Mouse (Mus musculus) liver, embryonic 16.5 days (tissue): ENCODE measurements around the gene Magea8. TPM values are rescaled to one million over a fixed set of nuclear protein-coding genes. Genes with fewer than 3 reads are reported as not detected.
"Not testable (repeated sequence)": the region's sequence is repeated elsewhere in the genome, so short reads cannot be mapped to it uniquely, and the experiment has no call there.

Experiments used
- ATAC-seq: fragments of 200-750 bp; cut with Nextera tagmentation; 2 replicates; pipeline ENCODE4 v1.8.0; 2017; ENCODE audit warnings: low read depth, mild to moderate bottlenecking, moderate number of reproducible peaks, moderate library complexity
- H3K27ac ChIP-seq: fragments of 300-500 bp; sonication (generic); 2 replicates; pipeline ENCODE4 v1.5.1; 2014; ENCODE audit warnings: mild to moderate bottlenecking, low read length
- H3K27me3 ChIP-seq: fragments of 300-500 bp; sonication (generic); 2 replicates; pipeline ENCODE4 v1.6.1; 2014; ENCODE audit warnings: low read depth, low read length, mixed read lengths; ENCODE audit not compliant: control insufficient read depth, insufficient read depth
- H3K36me3 ChIP-seq: fragments of 300-500 bp; sonication (generic); 2 replicates; pipeline ENCODE4 v1.6.1; 2014; ENCODE audit warnings: mild to moderate bottlenecking; ENCODE audit not compliant: control insufficient read depth, insufficient read depth
- H3K4me1 ChIP-seq: fragments of 300-500 bp; sonication (generic); 2 replicates; pipeline ENCODE4 v1.6.1; 2014; ENCODE audit warnings: low read depth, low read length, mixed read lengths; ENCODE audit not compliant: control insufficient read depth
- H3K4me2 ChIP-seq: fragments of 300-500 bp; sonication (generic); 2 replicates; pipeline ENCODE4 v1.6.1; 2014; ENCODE audit warnings: low read depth, low read length, mixed read lengths
- H3K4me3 ChIP-seq: fragments of 300-500 bp; sonication (generic); 2 replicates; pipeline ENCODE4 v1.5.1; 2014; ENCODE audit warnings: low read depth, mild to moderate bottlenecking, low read length
- H3K9ac ChIP-seq: fragments of 300-500 bp; sonication (generic); 2 replicates; pipeline ENCODE4 v1.6.1; 2014; ENCODE audit warnings: low read depth, low read length
- H3K9me3 ChIP-seq: fragments of 300-500 bp; sonication (generic); replicated peaks from 2 replicates; pipeline ENCODE4 v1.6.1; 2016; ENCODE audit warnings: low read length; ENCODE audit not compliant: control insufficient read depth
- WGBS: fragments of 180-500 bp; shearing (Covaris S2); extraction: QIAGEN DNeasy Blood & Tissue Kit; methylation state at CpG from one replicate; pipeline ENCODE4 v1.1.7; 2014; ENCODE audit not compliant: insufficient replicate concordance; 5-methylcytosine and 5-hydroxymethylcytosine counted together
- polyA plus RNA-seq: library from polyadenylated mRNA; unstranded; fragments of >200 nt; fragmentation: Nextera tagmentation; extraction: Ambion mirVana; gene quantifications from 2 replicates; pipeline ENCODE4 v1.2.1, GENCODE M21; 2015

Gene Magea8
- not detected in 2 replicates for polyA plus RNA-seq

GRCm38 (mm10) chrX:154995750-154996149 lies at the start of gene Magea8:
Gene Magea8 (minus strand): TSS chrX:154995850.
- H3K9me3 ChIP-seq, H3K27ac ChIP-seq, H3K4me3 ChIP-seq, ATAC-seq, H3K27me3 ChIP-seq, H3K36me3 ChIP-seq, H3K9ac ChIP-seq, H3K4me2 ChIP-seq, H3K4me1 ChIP-seq: not testable (repeated sequence)
- WGBS, result 74% methylated on average over 9 of the region's 11 CpGs

- not testable (repeated sequence) for H3K9ac ChIP-seq, H3K27ac ChIP-seq, H3K9me3 ChIP-seq, H3K27me3 ChIP-seq, H3K4me2 ChIP-seq, ATAC-seq, H3K4me3 ChIP-seq, H3K4me1 ChIP-seq, H3K36me3 ChIP-seq
- 10% methylated on average over 1 of the region's 1 CpGs for WGBS
These were observed 46.2 kb downstream of the Magea8 start, which contains the start of gene Magea3 for GRCm38 (mm10) chrX:154949405-154949804. Gene Magea3 (minus strand): TSS chrX:154949505.

DNA sequence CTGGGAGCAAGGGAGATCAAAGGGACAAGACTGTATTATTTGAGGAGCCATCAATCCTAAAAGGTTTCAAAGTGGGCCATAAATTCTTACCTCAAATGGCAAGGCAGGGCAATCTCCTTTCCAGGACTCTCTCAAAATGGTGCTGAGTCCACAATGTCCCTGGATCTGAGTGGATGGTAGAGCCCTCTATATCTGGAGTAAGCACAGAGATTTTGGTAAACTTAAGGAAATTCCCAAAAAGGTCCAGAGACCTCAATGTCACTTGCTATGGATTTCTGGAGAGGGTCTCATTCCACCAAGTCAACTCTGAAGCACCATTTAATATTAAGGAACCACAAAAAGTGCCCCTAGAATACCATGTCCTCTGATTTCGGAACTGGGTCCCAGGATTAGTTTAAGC lies 59.8 kb downstream of the Magea8 start, which contains the start of gene Magea6:
Gene Magea6 (minus strand): TSS at position 101 of the 400 bp plus-strand sequence.
- H3K4me3 ChIP-seq, H3K27me3 ChIP-seq, H3K27ac ChIP-seq, ATAC-seq, H3K9me3 ChIP-seq, H3K9ac ChIP-seq, H3K4me2 ChIP-seq, H3K4me1 ChIP-seq, H3K36me3 ChIP-seq: not testable (repeated sequence)
- 43% methylated on average over 1 of the region's 1 CpGs for WGBS

Other genes with a start within 250 kb of the Magea8 start
- not detected in 2 replicates for gene Cldn34b1, start 105.6 kb downstream of the Magea8 start, polyA plus RNA-seq
- gene Magea6, start 59.9 kb downstream of the Magea8 start, polyA plus RNA-seq, result not detected in 2 replicates
- gene Magea3, start 46.3 kb downstream of the Magea8 start, polyA plus RNA-seq, result not detected in 2 replicates
- not detected in 2 replicates for gene Magea5, start 67.3 kb upstream of the Magea8 start, polyA plus RNA-seq
- not detected in 2 replicates for gene Magea1, start 93.9 kb upstream of the Magea8 start, polyA plus RNA-seq
- not detected in 2 replicates for gene Magea2, start 97.8 kb upstream of the Magea8 start, polyA plus RNA-seq
- not detected in 2 replicates for gene Cldn34b2, start 132.6 kb upstream of the Magea8 start, polyA plus RNA-seq
- 104 and 110 TPM in 2 replicates for gene Sat1, start 220.6 kb upstream of the Magea8 start, polyA plus RNA-seq